23 mouse cellular contexts compared by ENCODE assay signal in genomic region chr19:8926766-8927165, GRCm38 (mm10). TPM values are rescaled to one million over a fixed set of nuclear protein-coding genes. Genes with fewer than 3 reads are reported as not detected.
DNase-seq lines count a peak whose midpoint lies in the region; ATAC-seq and TF ChIP-seq lines count a peak whose summit lies in the region.
"Had no signal": no experiment of that assay in that cellular context is flagged by ENCODE, and none has a peak within 500 bp of the region (broad histone marks: within the 10 kb centered on the region; RNA-seq: fewer than 3 reads in every experiment).

No protein-coding gene starts in this region.

- H3K4me2 ChIP-seq in liver, embryonic 12.5 days, result no peak overlapping the region
- H3K4me2 ChIP-seq in hindbrain, embryonic 14.5 days (replicated peaks), result no peak overlapping the region
- H3K4me2 ChIP-seq: embryonic facial prominence, embryonic 13.5 days; heart, embryonic 15.5 days; lung, embryonic 14.5 days; stomach, embryonic 15.5 days had no signal

- H3K79me2 ChIP-seq in MEL (ENCODE audit: control insufficient read depth, insufficient read depth, low read length, poor library complexity), result peaks cover 4% of the 10 kb centered on the region

- H3K4me3 ChIP-seq in layer of hippocampus, adult 2 months, result no peak overlapping the region
- H3K4me3 ChIP-seq in MEL (ENCODE audit: control insufficient read depth in 1 of 2, insufficient read depth in 1 of 2, low read depth in 2 of 2, low read length in 2 of 2), result no peak overlapping the region
- no peak overlapping the region for H3K4me3 ChIP-seq in liver, embryonic 12.5 days
- no peak overlapping the region for H3K4me3 ChIP-seq in hindbrain, embryonic 14.5 days (replicated peaks; ENCODE audit: low read length)
- H3K4me3 ChIP-seq: embryonic facial prominence, embryonic 13.5 days; forebrain, embryonic 10.5 days; heart, adult 2 months; heart, embryonic 15.5 days; hindbrain, embryonic 10.5 days; stomach, embryonic 15.5 days had no signal

- peak overlapping the region; percentile 23; the same call in 1 of the 2 replicates for H3K27ac ChIP-seq in layer of hippocampus, adult 2 months
- H3K27ac ChIP-seq in MEL (ENCODE audit: control insufficient read depth, low read depth, low read length), result peak overlapping the region; percentile 36
- H3K27ac ChIP-seq in liver, embryonic 12.5 days, result peak overlapping the region; percentile 92; the same call in 1 of the 2 replicates
- H3K27ac ChIP-seq in hindbrain, embryonic 14.5 days, result no peak overlapping the region
- H3K27ac ChIP-seq: embryonic facial prominence, embryonic 13.5 days; forebrain, embryonic 10.5 days; heart, adult 2 months; heart, embryonic 15.5 days; hindbrain, embryonic 10.5 days; stomach, embryonic 15.5 days had no signal

- TF ChIP-seq RAD21 in MEL (IDR thresholded peaks at IDR 0.05; ENCODE audit: low read depth, low read length), result no peak

- no peak for DNase-seq in layer of hippocampus, adult 2 months (ENCODE audit: low spot score in 2 of 2)
- DNase-seq in layer of hippocampus, postnatal 10 days (ENCODE audit: low spot score in 2 of 2), result no peak
- DNase-seq in CD4-positive helper T cell, adult 2 months (ENCODE audit: low read depth, low spot score), result peak; percentile 66
- peak; percentile 27 for DNase-seq in MEL (ENCODE audit: low read depth, low spot score)
- DNase-seq in thymus, postnatal 10 days (ENCODE audit: low spot score in 2 of 2), result no peak
- DNase-seq in right cerebral cortex, adult 2 months (ENCODE audit: low spot score in 2 of 2), result no peak
- no peak for DNase-seq in hindbrain, embryonic 14.5 days (ENCODE audit: low spot score)
- DNase-seq: adrenal gland, adult 2 months; B cell, adult 2 months; cerebellum, adult 11 months; gastrocnemius, postnatal 10 days; heart, adult 2 months; lung, embryonic 14.5 days; midbrain, embryonic 14.5 days; right cerebral cortex, postnatal 4 days; thymus, adult 2 months had no signal

- no peak for TF ChIP-seq EP300 in MEL (IDR thresholded peaks at IDR 0.05; ENCODE audit: low read depth in 1 of 2, low read length in 2 of 2)

- H3K36me3 ChIP-seq in MEL (ENCODE audit: control insufficient read depth in 1 of 2, insufficient read depth in 2 of 2, low read length in 2 of 2), result peaks cover 0 to 28% of the 10 kb centered on the region in 2 experiments; a peak in 2 of 4 replicates
- H3K36me3 ChIP-seq in liver, embryonic 12.5 days, result peaks cover 61% of the 10 kb centered on the region
- peaks cover 36% of the 10 kb centered on the region for H3K36me3 ChIP-seq in hindbrain, embryonic 14.5 days (replicated peaks; ENCODE audit: control insufficient read depth, insufficient read depth)

- ATAC-seq in liver, embryonic 12.5 days, result no peak
- ATAC-seq in hindbrain, embryonic 14.5 days (ENCODE audit: low FRiP score), result no peak
- ATAC-seq: intestine, embryonic 16.5 days had no signal

- H3K4me1 ChIP-seq in MEL (ENCODE audit: control insufficient read depth in 1 of 2, insufficient read depth in 2 of 2, low read length in 2 of 2), result peaks cover 20 to 38% of the 10 kb centered on the region in 2 experiments
- H3K4me1 ChIP-seq in liver, embryonic 12.5 days, result peaks cover 75% of the 10 kb centered on the region
- peaks cover 13% of the 10 kb centered on the region for H3K4me1 ChIP-seq in hindbrain, embryonic 14.5 days (replicated peaks; ENCODE audit: control insufficient read depth, insufficient read depth, low read length)

- no peaks in the 10 kb centered on the region for H3K9me3 ChIP-seq in MEL (replicated peaks; ENCODE audit: insufficient read depth, low read length)
- no peaks in the 10 kb centered on the region for H3K9me3 ChIP-seq in liver, embryonic 12.5 days (replicated peaks)
- H3K9me3 ChIP-seq in hindbrain, embryonic 14.5 days (ENCODE audit: control insufficient read depth, low read length), result no peaks in the 10 kb centered on the region
- H3K9me3 ChIP-seq: embryonic facial prominence, embryonic 13.5 days; forebrain, embryonic 10.5 days; heart, embryonic 15.5 days; hindbrain, embryonic 10.5 days; stomach, embryonic 15.5 days had no signal

- no peak for TF ChIP-seq CTCF in layer of hippocampus, adult 2 months (conservative IDR thresholded peaks at IDR 0.05)
- no peak for TF ChIP-seq CTCF in MEL (IDR thresholded peaks at IDR 0.05 in 2 of 3, conservative IDR thresholded peaks at IDR 0.05 in 1 of 3; ENCODE audit: control insufficient read depth in 1 of 3, insufficient read depth in 1 of 3, low read depth in 2 of 3, low read length in 3 of 3, poor library complexity in 1 of 3, severe bottlenecking in 1 of 3)

- H3K27me3 ChIP-seq in MEL (ENCODE audit: control insufficient read depth in 1 of 2, insufficient read depth in 2 of 2, low read length in 2 of 2), result no peaks in the 10 kb centered on the region
- H3K27me3 ChIP-seq in liver, embryonic 12.5 days (replicated peaks), result no peaks in the 10 kb centered on the region
- no peaks in the 10 kb centered on the region for H3K27me3 ChIP-seq in hindbrain, embryonic 14.5 days (ENCODE audit: control insufficient read depth, insufficient read depth, low read length)
- H3K27me3 ChIP-seq: embryonic facial prominence, embryonic 13.5 days; heart, embryonic 15.5 days; stomach, embryonic 15.5 days had no signal

- peak overlapping the region; percentile 15 for H3K9ac ChIP-seq in MEL (ENCODE audit: control insufficient read depth, low read depth, low read length, poor library complexity, severe bottlenecking)
- peak overlapping the region; percentile 40; the same call in 1 of the 2 replicates for H3K9ac ChIP-seq in liver, embryonic 12.5 days
- H3K9ac ChIP-seq in hindbrain, embryonic 14.5 days, result no peak overlapping the region
- H3K9ac ChIP-seq: embryonic facial prominence, embryonic 13.5 days; heart, embryonic 15.5 days; lung, embryonic 14.5 days; stomach, embryonic 15.5 days had no signal

- 63% methylated on average over 2 of the region's 2 CpGs for WGBS in liver, embryonic 12.5 days (ENCODE audit: insufficient replicate concordance)
- WGBS in hindbrain, embryonic 14.5 days, result 100% methylated on average over 2 of the region's 2 CpGs

- TF ChIP-seq POLR2A in MEL (IDR thresholded peaks at IDR 0.05; ENCODE audit: control insufficient read depth in 1 of 2, insufficient read depth in 1 of 2, low read depth in 1 of 2, low read length in 2 of 2, poor library complexity in 1 of 2), result no peak

TF ChIP-seq in MEL, 35 proteins besides CTCF, POLR2A, EP300 and RAD21 (continues in another document):
- TF ChIP-seq ZC3H11A (IDR thresholded peaks at IDR 0.05; ENCODE audit: low read depth, low read length) (no peak), NRF1 (IDR thresholded peaks at IDR 0.05; ENCODE audit: insufficient read depth, low read depth, low read length, poor library complexity, severe bottlenecking) (no peak), ETS1 (IDR thresholded peaks at IDR 0.05; ENCODE audit: low read depth, low read length) (peak; percentile 57), ZNF384 (IDR thresholded peaks at IDR 0.05; ENCODE audit: low read depth, low read length) (0 out of 2 replicates have a peak, but pooled peaks have one; percentile 48), NELFE (IDR thresholded peaks at IDR 0.05; ENCODE audit: low read depth, low read length) (no peak), CHD1 (IDR thresholded peaks at IDR 0.05; ENCODE audit: low read depth, low read length) (no peak), MAFK (IDR thresholded peaks at IDR 0.05; ENCODE audit: borderline replicate concordance, low read depth, low read length) (no peak)

RNA-seq across cellular contexts. Expression of gene Rom1, which starts 2.4 kb away (rescaled TPM):
- 1 to 10 TPM; 4.4 to 5.7 TPM for total RNA-seq in layer of hippocampus, adult 2 months (2021)
- 1 to 10 TPM; 2.3 to 2.4 TPM for total RNA-seq in layer of hippocampus, postnatal 10 days (2021)
- 1.6 and 4.1 TPM in 2 replicates for total RNA-seq in MEL (2012; rRNA removed)
- 1 to 10 TPM in 1 of 2 experiments, not detected in 1; 3.1 TPM for polyA plus RNA-seq in MEL (2012; ENCODE audit: insufficient read depth in 1 of 2, insufficient read length in 2 of 2, low read depth in 1 of 2, low replicate concordance in 2 of 2, missing spikeins in 1 of 2)
- 3.0 and 3.4 TPM in 2 replicates for polyA plus RNA-seq in liver, embryonic 12.5 days (2016; fragmentation: Nextera tagmentation; extraction: Ambion mirVana)
- polyA plus RNA-seq in hindbrain, embryonic 14.5 days (2014; fragmentation: Nextera tagmentation; extraction: Ambion mirVana), result 1.4 and 1.6 TPM in 2 replicates

RNA-seq across cellular contexts. Expression of gene Eml3, which starts 2.6 kb away (rescaled TPM):
- total RNA-seq in layer of hippocampus, adult 2 months (2021), result 10 to 100 TPM; 11.5 to 11.7 TPM
- total RNA-seq in layer of hippocampus, postnatal 10 days (2021), result 10 to 100 TPM; 11.0 to 11.9 TPM
- total RNA-seq in MEL (2012; rRNA removed), result 13.0 and 16.6 TPM in 2 replicates
- 10 to 100 TPM in 1 of 2 experiments, not detected in 1; 23.4 TPM for polyA plus RNA-seq in MEL (2012; ENCODE audit: insufficient read depth in 1 of 2, insufficient read length in 2 of 2, low read depth in 1 of 2, low replicate concordance in 2 of 2, missing spikeins in 1 of 2)
- 21.3 and 23.0 TPM in 2 replicates for polyA plus RNA-seq in liver, embryonic 12.5 days (2016; fragmentation: Nextera tagmentation; extraction: Ambion mirVana)
- polyA plus RNA-seq in hindbrain, embryonic 14.5 days (2014; fragmentation: Nextera tagmentation; extraction: Ambion mirVana), result 5.8 and 6.1 TPM in 2 replicates

RNA-seq across cellular contexts. Expression of gene B3gat3, which starts 6.6 kb away (rescaled TPM):
- 100 to 1,000 TPM; 167 to 191 TPM for total RNA-seq in layer of hippocampus, adult 2 months (2021)
- 100 to 1,000 TPM; 121 to 130 TPM for total RNA-seq in layer of hippocampus, postnatal 10 days (2021)
- 21.0 and 26.2 TPM in 2 replicates for total RNA-seq in MEL (2012; rRNA removed)
- 10 to 100 TPM in 1 of 2 experiments, not detected in 1; 35.4 TPM for polyA plus RNA-seq in MEL (2012; ENCODE audit: insufficient read depth in 1 of 2, insufficient read length in 2 of 2, low read depth in 1 of 2, low replicate concordance in 2 of 2, missing spikeins in 1 of 2)
- 28.4 and 31.7 TPM in 2 replicates for polyA plus RNA-seq in liver, embryonic 12.5 days (2016; fragmentation: Nextera tagmentation; extraction: Ambion mirVana)
- polyA plus RNA-seq in hindbrain, embryonic 14.5 days (2014; fragmentation: Nextera tagmentation; extraction: Ambion mirVana), result 81.6 and 83.9 TPM in 2 replicates

RNA-seq across cellular contexts. Expression of gene Mta2, which starts 14.9 kb away (rescaled TPM):
- 10 to 100 TPM; 58.0 to 68.7 TPM for total RNA-seq in layer of hippocampus, adult 2 months (2021)
- total RNA-seq in layer of hippocampus, postnatal 10 days (2021), result 10 to 100 TPM; 60.6 to 67.9 TPM
- 150 and 171 TPM in 2 replicates for total RNA-seq in MEL (2012; rRNA removed)
- polyA plus RNA-seq in MEL (2012; ENCODE audit: insufficient read depth in 1 of 2, insufficient read length in 2 of 2, low read depth in 1 of 2, low replicate concordance in 2 of 2, missing spikeins in 1 of 2), result 100 to 1,000 TPM; 116 to 167 TPM
- 138 and 140 TPM in 2 replicates for polyA plus RNA-seq in liver, embryonic 12.5 days (2016; fragmentation: Nextera tagmentation; extraction: Ambion mirVana)
- 29.3 and 30.3 TPM in 2 replicates for polyA plus RNA-seq in hindbrain, embryonic 14.5 days (2014; fragmentation: Nextera tagmentation; extraction: Ambion mirVana)

RNA-seq across cellular contexts. Expression of gene Tut1, which starts 26.9 kb away (rescaled TPM):
- 10 to 100 TPM; 20.7 to 20.8 TPM for total RNA-seq in layer of hippocampus, adult 2 months (2021)
- total RNA-seq in layer of hippocampus, postnatal 10 days (2021), result 10 to 100 TPM; 15.6 to 16.2 TPM
- total RNA-seq in MEL (2012; rRNA removed), result 54.6 and 54.9 TPM in 2 replicates
- polyA plus RNA-seq in MEL (2012; ENCODE audit: insufficient read depth in 1 of 2, insufficient read length in 2 of 2, low read depth in 1 of 2, low replicate concordance in 2 of 2, missing spikeins in 1 of 2), result 10 to 100 TPM in 1 of 2 experiments, not detected in 1; 68.2 TPM
- 26.0 and 27.7 TPM in 2 replicates for polyA plus RNA-seq in liver, embryonic 12.5 days (2016; fragmentation: Nextera tagmentation; extraction: Ambion mirVana)
- 20.0 and 23.0 TPM in 2 replicates for polyA plus RNA-seq in hindbrain, embryonic 14.5 days (2014; fragmentation: Nextera tagmentation; extraction: Ambion mirVana)

Comparison
In these comparisons a context has a peak if more than half of its experiments do, and no peak if none do; other contexts are left out.
1. DNase-seq: peak in CD4-positive helper T cell, adult 2 months (single experiment) and MEL (single experiment); none in layer of hippocampus, adult 2 months (0 of 2), layer of hippocampus, postnatal 10 days (0 of 2), thymus, postnatal 10 days (0 of 2), right cerebral cortex, adult 2 months (0 of 2) and hindbrain, embryonic 14.5 days (single experiment).